Mouse (Mus musculus) MEL (cell line): Measurements from ENCODE around the gene Snd1. TPM values are rescaled to one million over a fixed set of nuclear protein-coding genes. Genes with fewer than 3 reads are reported as not detected.

ENCODE experiments used
- DNase-seq: peaks from one replicate; pipeline ENCODE4 v3.0.0; 2011; ENCODE audit warnings: low read depth, low spot score
- H3K27ac ChIP-seq: 2 replicates; pipeline ENCODE4 v1.5.1; 2012; ENCODE audit warnings: low read depth, mild to moderate bottlenecking, control low read depth, low read length, moderate library complexity; ENCODE audit not compliant: control insufficient read depth
- H3K27me3 ChIP-seq, 2 experiments: fragments of 150-350 bp in 1 of 2; sonication (generic) in 1 of 2; 2 replicates each; pipeline ENCODE4 v1.6.1; 2012; ENCODE audit warnings: low read length in 2 of 2, mild to moderate bottlenecking in 2 of 2, improper control_type of control experiment in 1 of 2, moderate library complexity in 1 of 2; ENCODE audit not compliant: insufficient read depth in 2 of 2, control insufficient read depth in 1 of 2
- H3K36me3 ChIP-seq, 2 experiments: 2 replicates each; pipeline ENCODE4 v1.6.1; 2012 to 2014; ENCODE audit warnings: low read length in 2 of 2, improper control_type of control experiment in 1 of 2, inconsistent platforms in 1 of 2, mild to moderate bottlenecking in 1 of 2; ENCODE audit not compliant: insufficient read depth in 2 of 2, control insufficient read depth in 1 of 2
- H3K4me1 ChIP-seq, 2 experiments: fragments of 150-350 bp in 1 of 2; sonication (generic) in 1 of 2; 2 replicates each; pipeline ENCODE4 v1.6.1; 2012; ENCODE audit warnings: low read length in 2 of 2, improper control_type of control experiment in 1 of 2, mild to moderate bottlenecking in 1 of 2; ENCODE audit not compliant: insufficient read depth in 2 of 2, control insufficient read depth in 1 of 2
- H3K4me3 ChIP-seq, 2 experiments: fragments of 150-350 bp in 1 of 2; sonication (generic) in 1 of 2; 2 replicates each; pipeline ENCODE4 v1.5.1; 2012; ENCODE audit warnings: low read depth in 2 of 2, low read length in 2 of 2, mild to moderate bottlenecking in 2 of 2, moderate library complexity in 2 of 2, control low read depth in 1 of 2, improper control_type of control experiment in 1 of 2; ENCODE audit not compliant: control insufficient read depth in 1 of 2, insufficient read depth in 1 of 2
- H3K79me2 ChIP-seq: 2 replicates; pipeline ENCODE4 v1.6.1; 2012; ENCODE audit warnings: mild to moderate bottlenecking, low read length, moderate library complexity; ENCODE audit not compliant: control insufficient read depth, poor library complexity, insufficient read depth
- H3K9ac ChIP-seq: 2 replicates; pipeline ENCODE4 v1.6.1; 2012; ENCODE audit warnings: low read depth, mild to moderate bottlenecking, control low read depth, low read length, moderate library complexity; ENCODE audit not compliant: control insufficient read depth, poor library complexity, severe bottlenecking
- H3K9me3 ChIP-seq: fragments of 150-350 bp; sonication (generic); replicated peaks from 2 replicates; pipeline ENCODE4 v1.6.1; 2012; ENCODE audit warnings: mild to moderate bottlenecking, low read length, improper control_type of control experiment, moderate library complexity; ENCODE audit not compliant: insufficient read depth
- CHD1 ChIP-seq: IDR thresholded peaks from 2 replicates; pipeline ENCODE4 v1.6.1; 2012; ENCODE audit warnings: low read depth, mild to moderate bottlenecking, inconsistent platforms, low read length, improper control_type of control experiment
- CHD2 ChIP-seq: IDR thresholded peaks from 2 replicates; pipeline ENCODE4 v1.6.1; 2011; ENCODE audit warnings: low read length, improper control_type of control experiment
- CTCF ChIP-seq, 3 experiments: IDR thresholded peaks in 2 of 3; conservative IDR thresholded peaks in 1 of 3; 2 replicates each; pipeline ENCODE4 v1.5.1; 2011 to 2012; ENCODE audit warnings: low read length in 3 of 3, low read depth in 2 of 3, mild to moderate bottlenecking in 2 of 3, improper control_type of control experiment in 1 of 3, inconsistent platforms in 1 of 3, mixed read lengths in 1 of 3, moderate library complexity in 1 of 3; ENCODE audit not compliant: control insufficient read depth in 1 of 3, insufficient read depth in 1 of 3, poor library complexity in 1 of 3, severe bottlenecking in 1 of 3
- EP300 ChIP-seq, 2 experiments: IDR thresholded peaks; 2 replicates each; pipeline ENCODE4 v1.6.1; 2011; ENCODE audit warnings: improper control_type of control experiment in 2 of 2, low read length in 2 of 2, low read depth in 1 of 2, mild to moderate bottlenecking in 1 of 2
- GATA1 ChIP-seq: IDR thresholded peaks from 2 replicates; pipeline ENCODE4 v1.6.1; 2011; ENCODE audit warnings: low read depth, low read length, improper control_type of control experiment
- JUND ChIP-seq: IDR thresholded peaks from 2 replicates; pipeline ENCODE4 v1.6.1; 2011; ENCODE audit warnings: low read depth, mild to moderate bottlenecking, improper control_type of control experiment, low read length
- MAFK ChIP-seq: IDR thresholded peaks from 2 replicates; pipeline ENCODE4 v1.6.1; 2011; ENCODE audit warnings: low read depth, mild to moderate bottlenecking, low read length, improper control_type of control experiment, borderline replicate concordance
- MAX ChIP-seq: IDR thresholded peaks from 2 replicates; pipeline ENCODE4 v1.6.1; 2011; ENCODE audit warnings: low read length, improper control_type of control experiment
- MAZ ChIP-seq: IDR thresholded peaks from 2 replicates; pipeline ENCODE4 v1.6.1; 2012; ENCODE audit warnings: low read depth, mild to moderate bottlenecking, inconsistent platforms, low read length, improper control_type of control experiment
- MEF2A ChIP-seq: IDR thresholded peaks from 2 replicates; pipeline ENCODE4 v1.6.1; 2014; ENCODE audit warnings: low read depth, mild to moderate bottlenecking, inconsistent platforms, low read length, improper control_type of control experiment; ENCODE audit not compliant: poor library complexity, insufficient replicate concordance, severe bottlenecking; ENCODE audit errors: extremely low read depth
- MXI1 ChIP-seq: IDR thresholded peaks from 2 replicates; pipeline ENCODE4 v1.6.1; 2011; ENCODE audit warnings: mild to moderate bottlenecking, low read depth, low read length, improper control_type of control experiment
- MYC ChIP-seq: IDR thresholded peaks from 2 replicates; pipeline ENCODE4 v1.6.1; 2011; ENCODE audit warnings: low read depth, mild to moderate bottlenecking, low read length, improper control_type of control experiment, moderate library complexity
- NRF1 ChIP-seq: IDR thresholded peaks from 2 replicates; pipeline ENCODE4 v1.6.1; 2014; ENCODE audit warnings: low read depth, mild to moderate bottlenecking, inconsistent platforms, low read length, improper control_type of control experiment, moderate library complexity; ENCODE audit not compliant: poor library complexity, insufficient read depth, severe bottlenecking
- POLR2AphosphoS2 ChIP-seq: IDR thresholded peaks from 2 replicates; pipeline ENCODE4 v1.6.1; 2011; ENCODE audit warnings: low read length, improper control_type of control experiment
- RAD21 ChIP-seq: IDR thresholded peaks from 2 replicates; pipeline ENCODE4 v1.6.1; 2011; ENCODE audit warnings: mild to moderate bottlenecking, low read depth, low read length, improper control_type of control experiment
- RCOR1 ChIP-seq: IDR thresholded peaks from 2 replicates; pipeline ENCODE4 v1.6.1; 2012; ENCODE audit warnings: low read depth, mild to moderate bottlenecking, inconsistent platforms, low read length, improper control_type of control experiment
- SMC3 ChIP-seq: IDR thresholded peaks from 2 replicates; pipeline ENCODE4 v1.6.1; 2011; ENCODE audit warnings: low read depth, low read length, improper control_type of control experiment
- TAL1 ChIP-seq: IDR thresholded peaks from 2 replicates; pipeline ENCODE4 v1.6.1; 2012; ENCODE audit warnings: mild to moderate bottlenecking, inconsistent platforms, low read length, moderate library complexity, mixed read lengths
- TBP ChIP-seq: IDR thresholded peaks from 2 replicates; pipeline ENCODE4 v1.8.0; 2011; ENCODE audit warnings: low read depth, low read length, improper control_type of control experiment
- ZKSCAN1 ChIP-seq: IDR thresholded peaks from 2 replicates; pipeline ENCODE4 v1.6.1; 2012; ENCODE audit warnings: low read depth, mild to moderate bottlenecking, inconsistent platforms, low read length, improper control_type of control experiment, moderate library complexity
- ZMIZ1 ChIP-seq: IDR thresholded peaks from 2 replicates; pipeline ENCODE4 v1.6.1; 2012; ENCODE audit warnings: low read depth, mild to moderate bottlenecking, inconsistent platforms, low read length, improper control_type of control experiment, moderate library complexity
- polyA plus RNA-seq, 2 experiments: library from polyadenylated mRNA; stranded (reverse) in 1 of 2; unstranded in 1 of 2; fragments of >175 nt in 1 of 2; fragments of >200 nt in 1 of 2; gene quantifications; 2 replicates each; pipeline versions ENCODE4 v1.2.1 to v1.2.4; 2012; ENCODE audit warnings: low replicate concordance in 2 of 2, low read depth in 1 of 2; ENCODE audit not compliant: insufficient read length in 2 of 2, insufficient read depth in 1 of 2, missing spikeins in 1 of 2
- total RNA-seq: library from RNA; depleted of rRNA; stranded (reverse); fragments of 300-350 nt; gene quantifications from 2 replicates; pipeline ENCODE4 v1.2.3, GENCODE M21; 2012

Snd1 gene
- total and polyA plus RNA-seq, 3 experiments, result 192 to 280 TPM; not detected in 1

DNA sequence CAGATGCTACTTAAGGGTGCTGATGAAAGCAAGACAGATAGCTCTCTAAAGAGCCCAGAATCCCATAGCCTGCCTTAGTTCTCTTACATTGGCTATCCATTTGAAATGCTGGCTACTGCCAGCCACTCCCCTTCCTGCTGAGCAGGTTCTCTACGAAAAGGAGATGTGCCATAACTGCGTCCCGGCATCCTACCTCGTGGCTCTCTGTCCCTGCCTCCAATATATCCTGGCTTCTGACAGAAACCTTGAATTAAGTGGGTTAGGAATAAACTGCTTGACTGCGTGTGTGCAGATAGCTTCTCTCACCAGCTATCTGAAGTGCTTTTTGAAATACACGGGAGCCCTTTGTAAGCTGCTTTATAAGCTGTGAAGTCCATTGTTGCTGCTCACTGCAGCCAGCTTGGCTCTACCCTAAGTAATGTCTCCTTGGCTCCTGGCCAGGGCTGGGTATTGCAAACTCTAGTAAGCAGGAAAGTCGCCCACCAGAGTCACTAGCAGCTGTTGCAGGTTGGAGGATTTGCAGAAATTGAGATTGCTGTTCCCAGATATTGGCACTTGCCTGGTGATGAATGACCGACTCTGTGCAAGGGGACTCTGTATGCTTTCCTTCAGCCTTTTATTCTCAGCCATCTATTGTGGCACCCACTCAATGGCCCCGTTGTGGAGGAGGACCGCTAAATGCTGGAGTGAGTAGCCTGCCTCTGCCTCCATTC lies 281.5 kb downstream of the Snd1 start:
- H3K36me3 ChIP-seq, result peaks cover 0 to 30% of the 10 kb centered on the region in 2 experiments; a peak in 2 of 4 replicates
- TF ChIP-seq SMC3 (no peak), ZKSCAN1 (no peak), TAL1 (no peak), GATA1 (no peak), RCOR1 (no peak), CTCF (IDR thresholded peaks at IDR 0.05 in 2 of 3, conservative IDR thresholded peaks at IDR 0.05 in 1 of 3; ENCODE audit: control insufficient read depth in 1 of 3, insufficient read depth in 1 of 3, low read depth in 2 of 3, low read length in 3 of 3, poor library complexity in 1 of 3, severe bottlenecking in 1 of 3) (no peak), POLR2AphosphoS2 (no peak), ZMIZ1 (no peak)
- TF ChIP-seq, all 39 proteins: peak for 0
- Histone ChIP-seq H3K9me3 (no peaks in the 10 kb centered on the region), H3K79me2 (0 out of 2 replicates have a peak, but pooled peaks cover 1% of the 10 kb centered on the region), H3K27ac (no peak overlapping the region), H3K4me3 (no peak overlapping the region), H3K4me1 (peaks cover 0 to 2% of the 10 kb centered on the region in 2 experiments; a peak in 1 of 4 replicates), H3K27me3 (no peaks in the 10 kb centered on the region), H3K9ac (no peak overlapping the region)
- no peak for DNase-seq

DNA sequence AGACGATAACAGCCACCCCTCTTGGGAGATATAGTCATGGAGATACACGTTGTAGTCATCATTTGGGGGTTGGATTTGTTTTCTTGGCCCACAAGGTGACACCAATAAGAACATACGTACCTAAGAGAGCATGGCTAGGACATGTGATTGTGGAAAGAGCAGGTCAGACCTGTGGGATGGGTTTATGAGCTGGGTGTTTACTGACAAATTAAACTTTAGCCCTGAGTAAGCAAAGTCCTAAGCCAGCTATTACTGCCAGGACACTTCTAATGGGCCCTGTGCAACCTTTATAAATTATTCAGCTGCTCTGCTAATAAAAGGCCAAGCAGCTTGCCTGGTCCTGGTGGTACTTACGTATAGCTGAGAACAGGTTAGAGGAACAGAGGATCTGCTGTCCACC lies 283.4 kb downstream of the Snd1 start:
- no peaks in the 10 kb centered on the region for H3K79me2 ChIP-seq
- TF ChIP-seq MAFK, result no peak
- TF ChIP-seq RAD21, result no peak
- no peak for TF ChIP-seq MEF2A
- TF ChIP-seq CHD2, result no peak
- TF ChIP-seq JUND, result no peak
- no peak for TF ChIP-seq CTCF (IDR thresholded peaks at IDR 0.05 in 2 of 3, conservative IDR thresholded peaks at IDR 0.05 in 1 of 3; ENCODE audit: control insufficient read depth in 1 of 3, insufficient read depth in 1 of 3, low read depth in 2 of 3, low read length in 3 of 3, poor library complexity in 1 of 3, severe bottlenecking in 1 of 3)
- TF ChIP-seq TBP, result no peak
- no peak for TF ChIP-seq RCOR1
- no peak for TF ChIP-seq MAZ
- TF ChIP-seq NRF1, result no peak
- TF ChIP-seq EP300 (IDR thresholded peaks at IDR 0.05; ENCODE audit: low read depth in 1 of 2, low read length in 2 of 2), result no peak
- no peak for TF ChIP-seq MXI1
- no peak for TF ChIP-seq MYC
- TF ChIP-seq MAX, result no peak
- no peak for TF ChIP-seq CHD1
- peaks cover 0 to 30% of the 10 kb centered on the region in 2 experiments; a peak in 2 of 4 replicates for H3K36me3 ChIP-seq
- no peak overlapping the region for H3K9ac ChIP-seq
- no peaks in the 10 kb centered on the region for H3K9me3 ChIP-seq
- H3K27ac ChIP-seq, result no peak overlapping the region
- no peaks in the 10 kb centered on the region for H3K27me3 ChIP-seq
- peaks cover 0 to 2% of the 10 kb centered on the region in 2 experiments; a peak in 1 of 4 replicates for H3K4me1 ChIP-seq
- DNase-seq, result no peak
- no peak overlapping the region for H3K4me3 ChIP-seq
